Mouse (Mus musculus) G1E (cell line): ENCODE data around the gene Afg3l1. TPM values are rescaled to one million over a fixed set of nuclear protein-coding genes. Genes with fewer than 3 reads are reported as not detected.
"Not testable (repeated sequence)": the region's sequence is repeated elsewhere in the genome, so short reads cannot be mapped to it uniquely, and the experiment has no call there.

ENCODE experiments used
- ATAC-seq: 2 replicates; pipeline ENCODE4 v1.8.0; 2016; ENCODE audit warnings: mild to moderate bottlenecking; ENCODE audit not compliant: insufficient number of reproducible peaks, poor library complexity, low FRiP score, severe bottlenecking; ENCODE audit errors: extremely low read depth
- DNase-seq: peaks from one replicate; pipeline ENCODE4 v3.0.0; 2012; ENCODE audit warnings: low spot score
- H3K27me3 ChIP-seq: 2 replicates; pipeline ENCODE4 v1.6.1; 2012; ENCODE audit warnings: mild to moderate bottlenecking, low read length, inconsistent platforms; ENCODE audit not compliant: insufficient read depth
- H3K36me3 ChIP-seq: replicated peaks from 2 replicates; pipeline ENCODE3; 2012; ENCODE audit warnings: mild to moderate bottlenecking, inconsistent platforms
- H3K4me1 ChIP-seq: 2 replicates; pipeline ENCODE4 v1.6.1; 2012; ENCODE audit warnings: low read depth, low read length, inconsistent platforms, mixed read lengths; ENCODE audit not compliant: insufficient read depth
- H3K4me3 ChIP-seq: 2 replicates; pipeline ENCODE4 v1.5.1; 2012; ENCODE audit warnings: low read depth, mild to moderate bottlenecking, inconsistent platforms, low read length, moderate library complexity, mixed read lengths
- H3K9me3 ChIP-seq: replicated peaks from 2 replicates; pipeline ENCODE4 v1.6.1; 2012; ENCODE audit warnings: inconsistent platforms
- CTCF ChIP-seq: IDR thresholded peaks from 2 replicates; pipeline ENCODE4 v1.5.1; 2012; ENCODE audit warnings: low read depth, low read length, inconsistent platforms, mixed read lengths
- GATA1 ChIP-seq: IDR thresholded peaks from 2 replicates; pipeline ENCODE4 v1.6.1; 2012; ENCODE audit warnings: borderline replicate concordance, low read length, inconsistent platforms, mixed read lengths
- GATA2 ChIP-seq: IDR thresholded peaks from 2 replicates; pipeline ENCODE4 v1.6.1; 2012; ENCODE audit warnings: low read depth, low read length, inconsistent platforms, borderline replicate concordance
- POLR2AphosphoS5 ChIP-seq: IDR thresholded peaks from 2 replicates; pipeline ENCODE4 v1.6.1; 2012; ENCODE audit warnings: low read depth, low read length, inconsistent platforms; ENCODE audit not compliant: insufficient replicate concordance
- TAL1 ChIP-seq: conservative IDR thresholded peaks from 2 replicates; pipeline ENCODE4 v1.6.1; 2012; ENCODE audit warnings: low read depth, low read length, inconsistent platforms, mixed read lengths
- polyA plus RNA-seq: library from polyadenylated mRNA; stranded (reverse); fragments of >175 nt; gene quantifications from 2 replicates; pipeline ENCODE4 v1.2.3, GENCODE M21; 2012
- total RNA-seq, 2 experiments: library from RNA; stranded (forward) in 1 of 2; stranded (reverse) in 1 of 2; fragments of 200-1000 nt in 1 of 2; fragments of >200 nt in 1 of 2; fragmentation: Nextera tagmentation in 1 of 2; gene quantifications; 2 replicates each; pipeline ENCODE4 v1.2.3; 2014 to 2017

Afg3l1 gene
- total and polyA plus RNA-seq, 3 experiments = 18.2 to 29.6 (median 20.5) TPM

GRCm38 (mm10) chr8:123527720-123528489 lies 50.2 kb downstream of the Afg3l1 start:
- no peak overlapping the region for H3K4me3 ChIP-seq
- H3K27me3 ChIP-seq = no peaks in the 10 kb centered on the region
- no peak for DNase-seq
- no peaks in the 10 kb centered on the region for H3K9me3 ChIP-seq
- peaks cover 99% of the 10 kb centered on the region for H3K36me3 ChIP-seq
- H3K4me1 ChIP-seq = peaks cover 12% of the 10 kb centered on the region
- ATAC-seq = no peak
- TF ChIP-seq GATA1 = no peak
- TF ChIP-seq CTCF = no peak
- TF ChIP-seq POLR2AphosphoS5 = no peak
- TF ChIP-seq TAL1 = no peak
- TF ChIP-seq GATA2 = no peak

- Histone ChIP-seq H3K27me3 (no peaks in the 10 kb centered on the region; the same call in 1 of the 2 replicates), H3K9me3 (no peaks in the 10 kb centered on the region), H3K36me3 (peaks cover 52% of the 10 kb centered on the region), H3K4me3 (no peak overlapping the region), H3K4me1 (peaks cover 10% of the 10 kb centered on the region)
- no peak for DNase-seq
- TF ChIP-seq GATA2 (no peak), CTCF (no peak), POLR2AphosphoS5 (no peak), GATA1 (no peak), TAL1 (no peak)
- ATAC-seq = no peak
Observed at GRCm38 (mm10) chr8:123536242-123536989, 58.7 kb downstream of the Afg3l1 start.

GRCm38 (mm10) chr8:123536990-123537380 lies 59.3 kb downstream of the Afg3l1 start:
- Histone ChIP-seq H3K9me3 (no peaks in the 10 kb centered on the region), H3K36me3 (peaks cover 46% of the 10 kb centered on the region), H3K4me1 (peaks cover 10% of the 10 kb centered on the region), H3K27me3 (no peaks in the 10 kb centered on the region; the same call in 1 of the 2 replicates), H3K4me3 (no peak overlapping the region; the same call in 1 of the 2 replicates)
- TF ChIP-seq GATA2 (no peak), CTCF (no peak), TAL1 (no peak), POLR2AphosphoS5 (no peak), GATA1 (no peak)
- ATAC-seq (no peak), DNase-seq (no peak)

- not testable (repeated sequence) for DNase-seq, ATAC-seq, H3K4me3 ChIP-seq, H3K27me3 ChIP-seq, H3K9me3 ChIP-seq, H3K4me1 ChIP-seq
- H3K36me3 ChIP-seq = peaks cover 39% of the 10 kb centered on the region
Observed at GRCm38 (mm10) chr8:123537641-123538040, 59.9 kb downstream of the Afg3l1 start.

Other genes starting within 250 kb of the Afg3l1 start
- 3.4 and 6.8 TPM in 2 replicates for gene Spata2l, start 241.7 kb upstream of the Afg3l1 start, total RNA-seq (2014; fragmentation: Nextera tagmentation)
- gene Spata2l, start 241.7 kb upstream of the Afg3l1 start, total RNA-seq (2017) = 2.2 and 3.7 TPM in 2 replicates
- gene Spata2l, start 241.7 kb upstream of the Afg3l1 start, polyA plus RNA-seq = 5.2 and 5.7 TPM in 2 replicates
- gene Zfp276, start 223.7 kb upstream of the Afg3l1 start, total RNA-seq (2014; fragmentation: Nextera tagmentation) = 6.6 and 15.0 TPM in 2 replicates
- 8.6 and 11.5 TPM in 2 replicates for gene Zfp276, start 223.7 kb upstream of the Afg3l1 start, total RNA-seq (2017)
- gene Zfp276, start 223.7 kb upstream of the Afg3l1 start, polyA plus RNA-seq = 6.8 and 7.1 TPM in 2 replicates
- gene Vps9d1, start 223.6 kb upstream of the Afg3l1 start, total RNA-seq (2014; fragmentation: Nextera tagmentation) = 10.5 and 11.1 TPM in 2 replicates
- 6.9 and 8.7 TPM in 2 replicates for gene Vps9d1, start 223.6 kb upstream of the Afg3l1 start, total RNA-seq (2017)
- gene Vps9d1, start 223.6 kb upstream of the Afg3l1 start, polyA plus RNA-seq = 69.5 and 89.2 TPM in 2 replicates
- gene Fanca, start 159.3 kb upstream of the Afg3l1 start, total RNA-seq (2014; fragmentation: Nextera tagmentation) = 21.2 and 30.3 TPM in 2 replicates
- gene Fanca, start 159.3 kb upstream of the Afg3l1 start, total RNA-seq (2017) = 26.2 and 26.3 TPM in 2 replicates
- gene Fanca, start 159.3 kb upstream of the Afg3l1 start, polyA plus RNA-seq = 48.7 and 50.9 TPM in 2 replicates
- not detected in 2 replicates for gene Spire2, start 145.2 kb upstream of the Afg3l1 start, total RNA-seq (2014; fragmentation: Nextera tagmentation)
- gene Spire2, start 145.2 kb upstream of the Afg3l1 start, total RNA-seq (2017) = 0.23 and 0.33 TPM in 2 replicates
- 0.04 and 0.12 TPM in 2 replicates for gene Spire2, start 145.2 kb upstream of the Afg3l1 start, polyA plus RNA-seq
- 123 and 130 TPM in 2 replicates for gene Tcf25, start 104.2 kb upstream of the Afg3l1 start, total RNA-seq (2014; fragmentation: Nextera tagmentation)
- 125 and 133 TPM in 2 replicates for gene Tcf25, start 104.2 kb upstream of the Afg3l1 start, total RNA-seq (2017)
- 84.3 and 91.6 TPM in 2 replicates for gene Tcf25, start 104.2 kb upstream of the Afg3l1 start, polyA plus RNA-seq
- gene Mc1r, start 70.8 kb upstream of the Afg3l1 start, total RNA-seq (2014; fragmentation: Nextera tagmentation) = not detected in 2 replicates
- 0.12 and 0.27 TPM in 2 replicates for gene Mc1r, start 70.8 kb upstream of the Afg3l1 start, total RNA-seq (2017)
- 0.01 and 0.02 TPM in 2 replicates for gene Mc1r, start 70.8 kb upstream of the Afg3l1 start, polyA plus RNA-seq
- gene Tubb3, start 66.5 kb upstream of the Afg3l1 start, total RNA-seq (2014; fragmentation: Nextera tagmentation) = not detected in 2 replicates
- 0.41 and 0.71 TPM in 2 replicates for gene Tubb3, start 66.5 kb upstream of the Afg3l1 start, total RNA-seq (2017)
- 0.14 and 0.22 TPM in 2 replicates for gene Tubb3, start 66.5 kb upstream of the Afg3l1 start, polyA plus RNA-seq
- 14.4 and 18.6 TPM in 2 replicates for gene Def8, start 54.4 kb upstream of the Afg3l1 start, total RNA-seq (2014; fragmentation: Nextera tagmentation)
- gene Def8, start 54.4 kb upstream of the Afg3l1 start, total RNA-seq (2017) = 12.6 and 15.1 TPM in 2 replicates
- gene Def8, start 54.4 kb upstream of the Afg3l1 start, polyA plus RNA-seq = 11.4 and 16.7 TPM in 2 replicates
- gene Dbndd1, start 37.6 kb downstream of the Afg3l1 start, total RNA-seq (2014; fragmentation: Nextera tagmentation) = not detected in 2 replicates
- gene Dbndd1, start 37.6 kb downstream of the Afg3l1 start, total RNA-seq (2017) = 0.16 TPM in 1 of 2 replicates, not detected in the other
- gene Dbndd1, start 37.6 kb downstream of the Afg3l1 start, polyA plus RNA-seq = 0.04 TPM in 1 of 2 replicates, not detected in the other
- gene Gas8, start 40.9 kb downstream of the Afg3l1 start, total RNA-seq (2014; fragmentation: Nextera tagmentation) = 4.2 and 4.6 TPM in 2 replicates
- 14.5 and 16.0 TPM in 2 replicates for gene Gas8, start 40.9 kb downstream of the Afg3l1 start, total RNA-seq (2017)
- 11.5 and 11.8 TPM in 2 replicates for gene Gas8, start 40.9 kb downstream of the Afg3l1 start, polyA plus RNA-seq
- gene Rhou, start 176.0 kb downstream of the Afg3l1 start, total RNA-seq (2014; fragmentation: Nextera tagmentation) = not detected in 2 replicates
- 0.16 TPM in 1 of 2 replicates, not detected in the other for gene Rhou, start 176.0 kb downstream of the Afg3l1 start, total RNA-seq (2017)
- gene Rhou, start 176.0 kb downstream of the Afg3l1 start, polyA plus RNA-seq = not detected in 2 replicates